Mouse (Mus musculus) lung, postnatal 0 days (tissue): Measurements from ENCODE around the gene Luc7l2.

Source experiments
- CTCF ChIP-seq: IDR thresholded peaks from 2 replicates; pipeline ENCODE4 v1.5.1; 2016; ENCODE audit warnings: antibody characterized with exemption, mild to moderate bottlenecking
- EP300 ChIP-seq: IDR thresholded peaks from 2 replicates; pipeline ENCODE4 v1.6.1; 2016; ENCODE audit warnings: antibody characterized with exemption, mild to moderate bottlenecking, control low read depth

- no peak for TF ChIP-seq CTCF
- TF ChIP-seq EP300: peak; percentile 96
Observed at GRCm38 (mm10) chr6:38551062-38551988, at the start of gene Luc7l2.
